Mouse (Mus musculus): ENCODE measurements at regions not wholly inside any gene's neighbourhood (a gene's known extent, or its start where the extent isn't known, plus 50 kb on each side); places are given as distances from the start of the nearest gene placed in this dataset.
"Not testable (repeated sequence)": the region's sequence is repeated elsewhere in the genome, so short reads cannot be mapped to it uniquely, and the experiment has no call there.

GRCm38 (mm10) chr9:25655767-25656513, 174.6 kb downstream of the Eepd1 start:
- peak; percentile 29 to 64 for DNase-seq
- intact Hi-C loops (cut with DNase I), result loop anchor here (1.0 to 5.0 kb wide), 2 partner anchors 1106 to 1120 kb away; no protein-coding TSS in a partner anchor

- DNase-seq, result no peak
- intact Hi-C loops (cut with DNase I), result loop anchor here (1.0 to 5.0 kb wide), 2 partner anchors 1106 to 1120 kb away; no protein-coding TSS in a partner anchor
Observed at GRCm38 (mm10) chr9:25656534-25656933, 175.2 kb downstream of the Eepd1 start.

GRCm38 (mm10) chr9:25683635-25684333, 202.4 kb downstream of the Eepd1 start:
- intact Hi-C loops (cut with DNase I), result no loop called here
- no peak for DNase-seq

GRCm38 (mm10) chr9:25693632-25694031, 212.3 kb downstream of the Eepd1 start:
- peak; percentile 11 to 26 for DNase-seq
- intact Hi-C loops (cut with DNase I), result loop anchor here (2.0 kb wide), 1 partner anchor 1083 kb away; no protein-coding TSS in a partner anchor

- DNase-seq, result no peak
- intact Hi-C loops (cut with DNase I), result no loop called here
Observed at GRCm38 (mm10) chr9:25695018-25695417, 213.7 kb downstream of the Eepd1 start.

- no peak for DNase-seq
- intact Hi-C loops (cut with DNase I), result no loop called here
Observed at GRCm38 (mm10) chr9:25713636-25714035, 232.3 kb downstream of the Eepd1 start.

GRCm38 (mm10) chr9:25744162-25744561, 262.8 kb downstream of the Eepd1 start:
- DNase-seq, result no peak
- intact Hi-C loops (cut with DNase I), result no loop called here

- intact Hi-C loops (cut with DNase I), result no loop called here
- no peak for DNase-seq
Observed at GRCm38 (mm10) chr9:25751138-25751537, 269.8 kb downstream of the Eepd1 start.

- intact Hi-C loops (cut with DNase I), result no loop called here
- no peak for DNase-seq
Observed at GRCm38 (mm10) chr9:25773899-25774298, 292.6 kb downstream of the Eepd1 start.

GRCm38 (mm10) chr9:25782631-25783030, 301.3 kb downstream of the Eepd1 start:
- intact Hi-C loops (cut with DNase I), result no loop called here
- no peak for DNase-seq

- DNase-seq, result no peak
- intact Hi-C loops (cut with DNase I), result no loop called here
Observed at GRCm38 (mm10) chr9:25795142-25795910, 314.0 kb downstream of the Eepd1 start.

GRCm38 (mm10) chr9:25809562-25809961, 328.2 kb downstream of the Eepd1 start:
- intact Hi-C loops (cut with DNase I), result no loop called here
- no peak for DNase-seq

GRCm38 (mm10) chr9:25833295-25833694, 351.9 kb downstream of the Eepd1 start:
- DNase-seq, result no peak
- intact Hi-C loops (cut with DNase I), result no loop called here

GRCm38 (mm10) chr9:25849914-25850313, 368.6 kb downstream of the Eepd1 start:
- DNase-seq; intact Hi-C loops (cut with DNase I): not testable (repeated sequence)

- intact Hi-C loops (cut with DNase I), result not testable (repeated sequence)
Observed at GRCm38 (mm10) chr9:25850608-25851007, 369.3 kb downstream of the Eepd1 start.

GRCm38 (mm10) chr9:25854545-25854944, 373.2 kb downstream of the Eepd1 start:
- intact Hi-C loops (cut with DNase I), result no loop called here
- DNase-seq, result no peak

More at GRCm38 (mm10) chr9:25850608-25851007, 369.3 kb downstream of the Eepd1 start:
- DNase-seq, result not testable (repeated sequence)

- no peak for DNase-seq
- intact Hi-C loops (cut with DNase I), result no loop called here
Observed at GRCm38 (mm10) chr9:25870260-25870659, 388.9 kb downstream of the Eepd1 start.

GRCm38 (mm10) chr9:25896333-25896905, 415.1 kb downstream of the Eepd1 start:
- no peak for DNase-seq
- intact Hi-C loops (cut with DNase I), result no loop called here
